Mouse (Mus musculus) brain, embryonic 14.5 days (tissue): Measurements from ENCODE around the gene Zfp780b. TPM values are rescaled to one million over a fixed set of nuclear protein-coding genes. Genes with fewer than 3 reads are reported as not detected.

Experiments used
- polyA plus RNA-seq: library from polyadenylated mRNA; depleted of rRNA; stranded (reverse); fragments of >200 nt; gene quantifications from 2 replicates; pipeline ENCODE4 v1.2.3, GENCODE M21; 2012; rRNA removed

Zfp780b gene
- polyA plus RNA-seq, 1 experiment, result 10.1 TPM

Other genes starting within 250 kb of the Zfp780b start
- gene Zfp60, start 247.8 kb downstream of the Zfp780b start, polyA plus RNA-seq, result 37.7 and 46.4 TPM in 2 replicates
- 2.9 and 3.7 TPM in 2 replicates for gene Zfp626, start 172.0 kb downstream of the Zfp780b start, polyA plus RNA-seq
- gene Zfp59, start 140.6 kb downstream of the Zfp780b start, polyA plus RNA-seq, result 5.1 and 6.2 TPM in 2 replicates
- 1.1 and 1.4 TPM in 2 replicates for gene Zfp607a, start 121.6 kb downstream of the Zfp780b start, polyA plus RNA-seq
- 7.1 and 8.8 TPM in 2 replicates for gene Zfp974, start 49.7 kb downstream of the Zfp780b start, polyA plus RNA-seq
- gene Zfp850, start 34.9 kb upstream of the Zfp780b start, polyA plus RNA-seq, result 3.4 and 4.1 TPM in 2 replicates
- 228 and 275 TPM in 2 replicates for gene Psmc4, start 70.9 kb upstream of the Zfp780b start, polyA plus RNA-seq
- 0.20 and 0.22 TPM in 2 replicates for gene Fcgbp, start 92.1 kb upstream of the Zfp780b start, polyA plus RNA-seq
- gene 9530053A07Rik, start 150.3 kb upstream of the Zfp780b start, polyA plus RNA-seq, result 0.04 and 0.05 TPM in 2 replicates
- 177 and 202 TPM in 2 replicates for gene Fbl, start 190.5 kb upstream of the Zfp780b start, polyA plus RNA-seq
- 40.1 and 43.3 TPM in 2 replicates for gene Dyrk1b, start 200.3 kb upstream of the Zfp780b start, polyA plus RNA-seq